Mouse (Mus musculus): ENCODE results near the gene Xbp1.

GRCm38 (mm10) chr11:5541799-5542481, 21.5 kb downstream of the Xbp1 start, which contains the start of gene Ccdc117:
- TF ChIP-seq POLR2A (IDR thresholded peaks at IDR 0.05; ENCODE audit: borderline replicate concordance, control insufficient read depth, low read depth, low read length) = peak; percentile 89; the same call in 1 of the 2 replicates
- peak; percentile 52 for TF ChIP-seq CTCF (IDR thresholded peaks at IDR 0.05; ENCODE audit: control insufficient read depth, insufficient read depth, low read length)
